Mouse (Mus musculus): Measurements from ENCODE around the gene Gm20388.

DNA sequence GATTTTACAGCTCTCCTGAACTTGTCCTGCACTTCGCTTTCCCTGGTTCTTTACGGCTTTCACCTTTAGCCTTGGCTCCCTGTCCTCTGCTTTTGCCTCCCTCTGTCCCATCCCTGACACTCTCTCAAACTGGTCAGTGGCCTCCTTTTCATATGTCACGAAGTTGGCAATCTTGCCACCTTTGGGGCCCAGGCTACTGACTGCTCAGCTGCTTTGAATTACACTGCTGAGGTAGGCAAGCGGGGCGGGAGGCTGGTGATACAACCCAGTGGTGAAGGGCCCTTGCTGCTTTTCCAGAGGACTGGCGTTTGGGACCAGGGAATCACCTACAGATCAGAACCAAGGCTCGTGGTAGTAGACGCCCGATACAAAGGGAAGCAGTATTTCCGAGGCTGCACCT is 3465.1 kb downstream of the Gm20388 start:
- TF ChIP-seq CTCF (IDR thresholded peaks at IDR 0.05; ENCODE audit: low read depth): no peak
- no peak for TF ChIP-seq EP300 (optimal IDR thresholded peaks at IDR 0.05)
